Mouse (Mus musculus) bone marrow, adult 2 months (tissue): ENCODE data around the gene Sult6b2.

ENCODE experiments used
- CTCF ChIP-seq: fragments of 200-500 bp; IDR thresholded peaks from 2 replicates; pipeline ENCODE4 v1.5.1; 2011; ENCODE audit warnings: low read length, control low read depth; ENCODE audit not compliant: control insufficient read depth, insufficient read depth
- POLR2A ChIP-seq: fragments of 200-500 bp; IDR thresholded peaks from 2 replicates; pipeline ENCODE4 v1.6.1; 2011; ENCODE audit warnings: low read depth, mild to moderate bottlenecking, control low read depth, low read length, borderline replicate concordance; ENCODE audit not compliant: control insufficient read depth

- TF ChIP-seq CTCF, result no peak
- no peak for TF ChIP-seq POLR2A
These were observed 18.9 kb upstream of the Sult6b2 start for GRCm38 (mm10) chr6:142823008-142823787.
